Mouse (Mus musculus) C2C12 (cell line): Measurements from ENCODE around the gene Apob. TPM values are rescaled to one million over a fixed set of nuclear protein-coding genes. Genes with fewer than 3 reads are reported as not detected.

Source experiments
- H3K27me3 ChIP-seq: one replicate; pipeline ENCODE4 v1.6.1; 2011; ENCODE audit not compliant: control insufficient read depth, insufficient read depth, insufficient read length
- H3K36me3 ChIP-seq: one replicate; pipeline ENCODE4 v1.6.1; 2011; ENCODE audit not compliant: control insufficient read depth, insufficient read depth
- H3K4me3 ChIP-seq: one replicate; pipeline ENCODE4 v1.5.1; 2011; ENCODE audit warnings: mild to moderate bottlenecking, control low read depth; ENCODE audit not compliant: poor library complexity, insufficient read depth, severe bottlenecking
- H3K79me2 ChIP-seq: one replicate; pipeline ENCODE4 v1.6.1; 2011; ENCODE audit not compliant: control insufficient read depth, insufficient read depth
- H3K79me3 ChIP-seq: one replicate; pipeline ENCODE4 v1.6.1; 2011; ENCODE audit warnings: low read depth, control low read depth
- H3ac ChIP-seq: one replicate; pipeline ENCODE3; 2011; ENCODE audit warnings: low read depth; ENCODE audit not compliant: control insufficient read depth, insufficient read length
- CEBPB ChIP-seq: IDR thresholded peaks from one replicate; pipeline ENCODE4 v1.6.1; 2011; ENCODE audit warnings: low read depth, mild to moderate bottlenecking, control low read depth, moderate library complexity
- CTCF ChIP-seq: IDR thresholded peaks from one replicate; pipeline ENCODE4 v1.5.1; 2011; ENCODE audit not compliant: control insufficient read depth, insufficient read depth, insufficient read length
- FOSL1 ChIP-seq: IDR thresholded peaks from one replicate; pipeline ENCODE4 v1.8.0; 2011; ENCODE audit warnings: mild to moderate bottlenecking, low read length; ENCODE audit not compliant: poor library complexity, insufficient read depth, severe bottlenecking
- MAX ChIP-seq: IDR thresholded peaks from one replicate; pipeline ENCODE4 v1.6.1; 2011; ENCODE audit warnings: mild to moderate bottlenecking, control low read depth
- MYOD1 ChIP-seq: IDR thresholded peaks from one replicate; pipeline ENCODE4 v1.6.1; 2011; ENCODE audit warnings: low read depth; ENCODE audit not compliant: control insufficient read depth, insufficient read length
- MYOG ChIP-seq: IDR thresholded peaks from one replicate; pipeline ENCODE4 v1.6.1; 2011; ENCODE audit not compliant: control insufficient read depth, insufficient read length; ENCODE audit errors: extremely low read depth
- USF1 ChIP-seq: IDR thresholded peaks from one replicate; pipeline ENCODE4 v1.6.1; 2011; ENCODE audit warnings: low read depth, mild to moderate bottlenecking, control low read depth, moderate library complexity
- polyA plus RNA-seq: library from polyadenylated mRNA; unstranded; fragments of >200 nt; fragmentation: generic; extraction: Trizol; gene quantifications from one replicate; pipeline ENCODE4 v1.2.1, GENCODE M21; 2012; ENCODE audit warnings: missing spikeins

Apob gene
- polyA plus RNA-seq, 1 experiment, result 0.07 TPM

DNA sequence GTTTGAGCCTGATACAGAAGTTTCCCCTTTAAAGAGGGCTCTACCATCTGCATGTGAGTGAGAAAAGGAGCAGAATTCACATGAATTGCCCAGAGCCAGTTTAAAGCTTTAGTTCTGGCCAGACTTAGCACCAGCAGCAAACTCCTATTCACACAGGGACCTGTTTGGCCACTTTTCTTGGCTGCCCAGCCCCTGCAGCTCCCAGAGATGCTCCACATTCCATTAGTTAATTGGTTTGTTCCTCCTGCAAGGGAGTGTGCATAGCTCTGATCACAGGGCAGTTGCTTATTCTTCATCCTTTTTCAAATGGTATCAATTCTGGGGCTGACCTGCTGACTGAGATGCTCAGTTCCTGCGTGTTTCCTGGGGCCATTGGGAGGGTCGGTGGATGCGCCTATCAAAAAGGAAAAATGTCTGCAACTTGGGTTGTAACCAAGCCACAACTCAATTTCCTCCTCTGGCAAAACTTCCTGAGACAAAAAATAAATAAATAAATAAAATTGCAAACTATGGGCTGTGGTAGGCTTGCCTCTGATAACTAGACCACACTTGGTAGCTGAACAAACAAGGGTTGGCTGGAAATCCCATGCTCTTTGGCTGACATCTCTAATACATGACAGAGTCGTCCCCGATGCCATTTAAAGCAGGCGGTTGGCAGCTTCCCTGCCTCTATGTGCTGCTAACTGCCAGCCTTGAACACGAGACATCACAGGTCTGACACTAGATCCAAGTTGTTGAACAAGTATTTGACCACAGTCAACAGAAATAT, 65.4 kb downstream of the Apob start:
- no peak for TF ChIP-seq FOSL1
- TF ChIP-seq MYOD1, result no peak

DNA sequence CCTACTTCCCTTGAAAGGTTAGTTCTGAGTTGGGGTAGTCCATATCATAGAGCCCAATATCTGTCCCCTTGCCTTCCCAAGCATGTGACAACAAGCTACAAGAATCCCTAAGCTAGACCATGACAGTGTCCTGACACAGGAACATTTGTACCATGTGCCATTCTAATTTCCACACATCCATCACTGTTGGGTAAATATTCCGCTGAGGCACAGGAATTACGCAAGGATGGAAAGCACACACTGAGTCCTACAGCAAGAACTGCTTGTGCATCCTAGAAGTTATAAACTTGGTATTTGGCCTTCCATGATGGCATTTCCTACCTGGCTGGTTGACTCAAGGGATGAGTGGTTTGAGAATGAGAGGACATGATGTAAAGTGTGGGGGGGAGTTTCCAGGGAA, 69.6 kb downstream of the Apob start:
- Histone ChIP-seq H3K79me2 (no peaks in the 10 kb centered on the region), H3ac (no peak overlapping the region), H3K36me3 (no peaks in the 10 kb centered on the region), H3K4me3 (no peak overlapping the region), H3K27me3 (no peaks in the 10 kb centered on the region), H3K79me3 (no peaks in the 10 kb centered on the region)
- no peak for TF ChIP-seq USF1
- TF ChIP-seq CEBPB, result peak; percentile 53

More for the DNA sequence above, 65.4 kb downstream of the Apob start:
- no peak overlapping the region for H3K4me3 ChIP-seq
- H3ac ChIP-seq, result no peak overlapping the region
- no peaks in the 10 kb centered on the region for H3K79me2 ChIP-seq
- H3K36me3 ChIP-seq, result no peaks in the 10 kb centered on the region
- H3K79me3 ChIP-seq, result no peaks in the 10 kb centered on the region
- H3K27me3 ChIP-seq, result no peaks in the 10 kb centered on the region

DNA sequence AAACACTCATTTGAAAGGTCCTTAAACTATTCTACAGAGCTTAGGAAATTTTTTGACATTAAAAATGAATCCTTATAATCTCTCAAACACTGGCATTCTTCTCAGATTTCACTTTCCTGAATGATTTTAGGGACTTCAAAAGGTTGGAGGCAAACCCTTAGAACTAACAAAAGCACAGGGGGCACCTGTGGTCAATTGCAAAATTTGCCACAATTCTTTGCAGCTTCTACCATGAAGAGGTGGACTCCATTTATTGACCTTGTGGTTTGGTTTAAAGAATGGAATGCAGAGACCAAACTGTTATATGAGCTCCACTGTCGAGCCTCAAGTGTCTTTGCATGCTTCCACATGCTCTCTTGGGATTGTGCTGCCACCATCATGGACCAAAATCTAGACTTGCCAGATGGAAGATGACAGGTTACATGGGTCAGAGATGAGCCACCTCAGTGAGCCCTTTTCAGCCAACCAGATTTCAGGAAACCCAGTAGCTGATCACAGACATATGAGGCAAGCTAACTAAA, 70.4 kb downstream of the Apob start:
- no peaks in the 10 kb centered on the region for H3K79me2 ChIP-seq

GRCm38 (mm10) chr12:8056001-8056640, 78.7 kb downstream of the Apob start:
- H3K36me3 ChIP-seq, result no peaks in the 10 kb centered on the region
- no peaks in the 10 kb centered on the region for H3K27me3 ChIP-seq
- no peak overlapping the region for H3K4me3 ChIP-seq
- H3K79me2 ChIP-seq, result no peaks in the 10 kb centered on the region
- TF ChIP-seq MYOD1 (no peak), CEBPB (no peak), CTCF (no peak)
- H3K79me3 ChIP-seq, result no peaks in the 10 kb centered on the region
- no peak overlapping the region for H3ac ChIP-seq

More for the DNA sequence above, 70.4 kb downstream of the Apob start:
- no peaks in the 10 kb centered on the region for H3K36me3 ChIP-seq
- H3K27me3 ChIP-seq, result no peaks in the 10 kb centered on the region
- no peak overlapping the region for H3K4me3 ChIP-seq
- H3ac ChIP-seq, result no peak overlapping the region
- TF ChIP-seq MYOD1 (no peak), USF1 (no peak), MYOG (no peak), CTCF (no peak), CEBPB (peak; percentile 89), MAX (peak; percentile 65), FOSL1 (no peak)
- no peaks in the 10 kb centered on the region for H3K79me3 ChIP-seq

DNA sequence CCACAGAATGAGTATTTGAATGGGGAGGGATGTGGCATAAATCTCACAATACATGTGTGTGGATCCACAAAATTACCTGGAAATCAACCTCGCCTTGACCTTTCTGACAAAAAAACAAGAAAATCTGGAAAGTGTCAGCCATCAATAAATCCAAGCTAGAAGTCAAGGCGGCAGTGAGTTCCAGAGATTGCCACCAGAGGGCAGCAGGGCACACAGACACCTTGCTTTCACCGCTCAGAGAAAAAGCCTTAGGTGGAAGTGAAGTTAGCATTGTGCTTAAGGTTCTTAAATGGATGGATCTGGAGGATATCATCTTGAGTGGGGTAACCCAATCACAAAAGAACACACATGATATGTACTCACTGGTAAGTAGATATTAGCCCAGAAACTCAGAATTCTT, 82.1 kb downstream of the Apob start:
- Histone ChIP-seq H3K36me3 (no peaks in the 10 kb centered on the region), H3K27me3 (no peaks in the 10 kb centered on the region), H3K79me3 (no peaks in the 10 kb centered on the region), H3ac (no peak overlapping the region), H3K4me3 (no peak overlapping the region), H3K79me2 (no peaks in the 10 kb centered on the region)
- TF ChIP-seq MAX (no peak), FOSL1 (no peak), CTCF (peak; percentile 79)

DNA sequence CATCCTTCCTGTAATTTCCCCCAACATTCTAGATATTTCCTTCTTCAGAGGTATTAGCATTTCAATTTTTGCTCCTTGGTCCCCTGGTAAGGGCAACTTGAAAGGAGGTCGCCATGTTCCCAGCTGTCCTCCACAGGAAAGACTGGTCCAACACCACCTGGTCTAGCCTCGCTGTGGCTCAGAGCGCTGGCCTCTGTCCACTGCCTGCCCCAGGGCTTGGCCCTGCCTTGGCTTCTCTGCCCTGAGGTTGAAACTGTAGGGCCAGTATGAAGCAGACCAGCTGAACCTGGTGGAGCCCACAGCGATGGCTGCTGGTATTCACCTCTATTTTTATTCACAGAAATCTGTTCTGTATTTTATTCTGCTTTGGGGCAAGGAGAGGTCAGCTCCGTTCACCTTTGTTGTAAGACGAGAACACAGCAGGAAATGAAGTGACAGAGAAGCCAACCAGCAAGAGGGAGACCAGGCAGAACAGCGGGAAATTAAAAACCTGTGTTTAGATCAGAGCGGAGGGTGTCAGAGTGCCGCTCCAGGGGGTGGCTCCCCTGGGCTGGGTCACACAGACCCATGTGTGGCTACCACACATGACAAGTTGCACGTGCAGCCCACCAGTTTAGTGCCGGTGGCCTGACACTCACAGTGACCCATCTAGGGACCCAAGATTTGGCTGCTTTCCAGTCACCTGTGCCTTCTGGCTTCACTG, 86.1 kb downstream of the Apob start:
- no peak overlapping the region for H3K4me3 ChIP-seq
- no peaks in the 10 kb centered on the region for H3K79me2 ChIP-seq
- H3K36me3 ChIP-seq, result no peaks in the 10 kb centered on the region
- H3K27me3 ChIP-seq, result no peaks in the 10 kb centered on the region
- H3ac ChIP-seq, result no peak overlapping the region
- H3K79me3 ChIP-seq, result no peaks in the 10 kb centered on the region
- TF ChIP-seq USF1, result no peak
- no peak for TF ChIP-seq CTCF
- no peak for TF ChIP-seq MAX
- TF ChIP-seq MYOG, result no peak
- TF ChIP-seq MYOD1, result no peak
- no peak for TF ChIP-seq FOSL1

Other genes with a start within 250 kb of the Apob start
- 52.7 TPM for gene Ldah, start 230.5 kb downstream of the Apob start, polyA plus RNA-seq